Mouse (Mus musculus) cortical plate, adult 2 months (tissue): ENCODE results near the gene Plekha4.

Experiments
- CTCF ChIP-seq: fragments of 200-500 bp; IDR thresholded peaks from 2 replicates; pipeline ENCODE4 v1.5.1; 2011; ENCODE audit warnings: mild to moderate bottlenecking, control low read depth, low read length; ENCODE audit not compliant: insufficient read depth; ENCODE audit errors: extremely low read depth
- POLR2A ChIP-seq: fragments of 200-500 bp; IDR thresholded peaks from 2 replicates; pipeline ENCODE4 v1.6.1; 2011; ENCODE audit warnings: mild to moderate bottlenecking, low read length, control low read depth; ENCODE audit not compliant: insufficient read depth; ENCODE audit errors: extremely low read depth

- no peak for TF ChIP-seq CTCF
- TF ChIP-seq POLR2A = no peak
Measured at GRCm38 (mm10) chr7:45509181-45509882, 16.8 kb upstream of the Plekha4 start.
